Mouse (Mus musculus) duodenum, adult 2 months (tissue): ENCODE data around the gene Vwce. TPM values are rescaled to one million over a fixed set of nuclear protein-coding genes. Genes with fewer than 3 reads are reported as not detected.

ENCODE experiments used
- polyA plus RNA-seq: library from polyadenylated mRNA; depleted of rRNA; stranded (reverse); fragments of >200 nt; gene quantifications from 2 replicates; pipeline ENCODE4 v1.2.3, GENCODE M21; 2012; ENCODE audit warnings: low replicate concordance; rRNA removed

Vwce gene
- 20.3 and 21.3 TPM in 2 replicates for polyA plus RNA-seq

GRCm38 (mm10) chr19:10634106-10634871, at the start of gene Vwce:
Vwce (plus strand) TSS chr19:10634213.

GRCm38 (mm10) chr19:10605293-10605900, 28.6 kb upstream of the Vwce start, which contains the start of the genes Ddb1 and Tkfc:
Ddb1 (plus strand) TSS chr19:10605327.
Tkfc (minus strand) TSS chr19:10605654.

GRCm38 (mm10) chr19:10677915-10678771, 44.1 kb downstream of the Vwce start, which contains the start of gene Pga5:
Pga5 (minus strand) TSS chr19:10678071.

GRCm38 (mm10) chr19:10688537-10689352, 54.7 kb downstream of the Vwce start, which contains the start of gene Vps37c:
Vps37c (plus strand) TSS chr19:10688735.

Other genes with a start within 250 kb of the Vwce start
- gene Syt7, start 245.1 kb upstream of the Vwce start, polyA plus RNA-seq: 3.0 and 3.9 TPM in 2 replicates
- gene Lrrc10b, start 176.7 kb upstream of the Vwce start, polyA plus RNA-seq: 5.3 and 5.9 TPM in 2 replicates
- gene Ppp1r32, start 151.3 kb upstream of the Vwce start, polyA plus RNA-seq: 0.70 and 1.2 TPM in 2 replicates
- 12.5 and 20.9 TPM in 2 replicates for gene Cpsf7, start 108.9 kb upstream of the Vwce start, polyA plus RNA-seq
- gene Sdhaf2, start 108.1 kb upstream of the Vwce start, polyA plus RNA-seq: 5.4 and 7.1 TPM in 2 replicates
- 3.5 and 6.8 TPM in 2 replicates for gene Tmem216, start 78.0 kb upstream of the Vwce start, polyA plus RNA-seq
- 28.9 and 29.9 TPM in 2 replicates for gene Cyb561a3, start 57.0 kb upstream of the Vwce start, polyA plus RNA-seq
- 3.3 and 3.4 TPM in 2 replicates for gene Tmem138, start 56.9 kb upstream of the Vwce start, polyA plus RNA-seq
- 42.1 and 52.2 TPM in 2 replicates for gene Ddb1, start 28.9 kb upstream of the Vwce start, polyA plus RNA-seq
- gene Tkfc, start 28.6 kb upstream of the Vwce start, polyA plus RNA-seq: 242 and 263 TPM in 2 replicates
- gene Pga5, start 43.9 kb downstream of the Vwce start, polyA plus RNA-seq: 0.27 TPM in 1 of 2 replicates, not detected in the other
- 35.7 and 46.3 TPM in 2 replicates for gene Vps37c, start 54.5 kb downstream of the Vwce start, polyA plus RNA-seq
- gene Cd5, start 104.8 kb downstream of the Vwce start, polyA plus RNA-seq: 1.0 and 2.7 TPM in 2 replicates
- gene Cd6, start 195.8 kb downstream of the Vwce start, polyA plus RNA-seq: 1.4 and 4.2 TPM in 2 replicates
- 7.1 and 18.1 TPM in 2 replicates for gene Slc15a3, start 205.5 kb downstream of the Vwce start, polyA plus RNA-seq
- gene Tmem132a, start 235.7 kb downstream of the Vwce start, polyA plus RNA-seq: 6.8 and 8.5 TPM in 2 replicates
- gene Tmem109, start 247.8 kb downstream of the Vwce start, polyA plus RNA-seq: 31.7 and 34.0 TPM in 2 replicates